Mouse (Mus musculus): ENCODE measurements at regions not wholly inside any gene's neighbourhood (a gene's known extent, or its start where the extent isn't known, plus 50 kb on each side); places are given as distances from the start of the nearest gene placed in this dataset.
A peak's percentile ranks its signal among the peaks of the same experiment; 100 is the strongest.

DNA sequence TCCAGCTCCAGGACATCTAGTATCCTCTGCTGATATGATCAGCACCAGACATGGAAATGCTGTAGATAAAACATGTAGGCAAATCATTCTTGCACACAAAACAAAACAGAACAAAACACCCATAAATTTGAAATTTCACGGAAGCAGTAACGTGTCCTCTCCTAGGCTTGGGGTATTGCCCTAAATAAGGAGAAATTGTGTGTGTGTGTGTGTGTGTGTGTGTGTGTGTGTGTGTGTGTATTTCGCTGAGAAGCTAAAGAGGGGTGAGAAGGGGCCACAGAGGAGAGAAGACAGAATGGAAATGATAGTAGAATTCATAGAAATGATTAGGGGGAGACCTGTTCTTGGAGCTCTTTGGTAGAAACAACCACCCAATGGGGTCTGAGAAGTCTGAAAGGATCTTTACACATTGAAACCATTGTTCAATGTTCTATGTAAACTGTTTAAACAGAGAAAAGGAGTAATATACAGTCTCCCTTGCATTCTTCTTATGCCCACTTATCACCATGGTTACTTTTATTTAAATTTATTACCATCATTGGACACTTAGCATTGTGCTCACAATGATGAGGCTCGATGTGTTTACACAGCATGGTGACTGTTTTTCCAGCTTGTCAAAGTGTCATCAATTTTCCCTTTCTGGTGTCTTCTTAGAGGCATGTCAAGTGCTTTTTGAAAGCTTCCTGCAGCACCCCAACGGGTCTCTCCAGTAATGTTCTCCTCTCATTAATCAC lies 317.3 kb upstream of the 4933412E24Rik start:
- Histone ChIP-seq H3K4me1 (ENCODE audit: control insufficient read depth, insufficient read depth, low read length) (0 out of 2 replicates have a peak, but pooled peaks cover 2% of the 10 kb centered on the region), H3K36me3 (ENCODE audit: control insufficient read depth, insufficient read depth, low read length) (no peaks in the 10 kb centered on the region), H3K27me3 (ENCODE audit: control insufficient read depth, insufficient read depth, low read length) (no peaks in the 10 kb centered on the region), H3K9me3 (ENCODE audit: control insufficient read depth, low read length) (no peaks in the 10 kb centered on the region), H3K4me3 (ENCODE audit: low read depth, low read length) (no peak overlapping the region), H3K9ac (ENCODE audit: low read length) (no peak overlapping the region), H3K27ac (ENCODE audit: low read depth, low read length) (no peak overlapping the region), H3K4me2 (no peak overlapping the region)
- ATAC-seq (ENCODE audit: low FRiP score): no peak
- WGBS: 85% methylated on average over 5 of the region's 5 CpGs
- DNase-seq (ENCODE audit: low spot score, missing footprints): peak; percentile 49

- H3K4me2 ChIP-seq: no peak overlapping the region
- no peaks in the 10 kb centered on the region for H3K4me1 ChIP-seq (ENCODE audit: control insufficient read depth, insufficient read depth, low read length)
- no peak overlapping the region for H3K4me3 ChIP-seq (ENCODE audit: low read depth, low read length)
- no peaks in the 10 kb centered on the region for H3K27me3 ChIP-seq (ENCODE audit: control insufficient read depth, insufficient read depth, low read length)
- 100% methylated on average over 2 of the region's 2 CpGs for WGBS
- H3K27ac ChIP-seq (ENCODE audit: low read depth, low read length): no peak overlapping the region
- H3K9ac ChIP-seq (ENCODE audit: low read length): no peak overlapping the region
- DNase-seq (ENCODE audit: low spot score, missing footprints) (no peak), ATAC-seq (ENCODE audit: low FRiP score) (no peak)
- no peaks in the 10 kb centered on the region for H3K36me3 ChIP-seq (ENCODE audit: control insufficient read depth, insufficient read depth, low read length)
- H3K9me3 ChIP-seq (ENCODE audit: control insufficient read depth, low read length): no peaks in the 10 kb centered on the region
Measured at GRCm38 (mm10) chr15:60317577-60317976, 301.2 kb upstream of the 4933412E24Rik start.

- H3K4me2 ChIP-seq: no peak overlapping the region
- H3K4me3 ChIP-seq (ENCODE audit: low read depth, low read length): no peak overlapping the region
- no peaks in the 10 kb centered on the region for H3K36me3 ChIP-seq (ENCODE audit: control insufficient read depth, insufficient read depth, low read length)
- WGBS: 75% methylated on average over 5 of the region's 5 CpGs
- H3K27ac ChIP-seq (ENCODE audit: low read depth, low read length): no peak overlapping the region
- H3K9me3 ChIP-seq (ENCODE audit: control insufficient read depth, low read length): no peaks in the 10 kb centered on the region
- no peaks in the 10 kb centered on the region for H3K4me1 ChIP-seq (ENCODE audit: control insufficient read depth, insufficient read depth, low read length)
- no peak overlapping the region for H3K9ac ChIP-seq (ENCODE audit: low read length)
- no peak for DNase-seq (ENCODE audit: low spot score, missing footprints)
- no peaks in the 10 kb centered on the region for H3K27me3 ChIP-seq (ENCODE audit: control insufficient read depth, insufficient read depth, low read length)
- no peak for ATAC-seq (ENCODE audit: low FRiP score)
Measured at GRCm38 (mm10) chr15:60315210-60315609, 298.8 kb upstream of the 4933412E24Rik start.

GRCm38 (mm10) chr15:60309909-60310308 lies 293.5 kb upstream of the 4933412E24Rik start:
- Histone ChIP-seq H3K27me3 (ENCODE audit: control insufficient read depth, insufficient read depth, low read length) (no peaks in the 10 kb centered on the region), H3K27ac (ENCODE audit: low read depth, low read length) (no peak overlapping the region), H3K36me3 (ENCODE audit: control insufficient read depth, insufficient read depth, low read length) (no peaks in the 10 kb centered on the region), H3K9me3 (ENCODE audit: control insufficient read depth, low read length) (no peaks in the 10 kb centered on the region), H3K4me2 (no peak overlapping the region), H3K4me3 (ENCODE audit: low read depth, low read length) (no peak overlapping the region), H3K9ac (ENCODE audit: low read length) (no peak overlapping the region), H3K4me1 (ENCODE audit: control insufficient read depth, insufficient read depth, low read length) (peaks cover 2% of the 10 kb centered on the region; the same call in 1 of the 2 replicates)
- DNase-seq (ENCODE audit: low spot score, missing footprints) (no peak), ATAC-seq (ENCODE audit: low FRiP score) (no peak)
- WGBS: 86% methylated on average over 3 of the region's 3 CpGs

- ATAC-seq (ENCODE audit: low FRiP score): no peak
- no peak overlapping the region for H3K27ac ChIP-seq (ENCODE audit: low read depth, low read length)
Measured at GRCm38 (mm10) chr15:60308968-60309367, 292.6 kb upstream of the 4933412E24Rik start.

DNA sequence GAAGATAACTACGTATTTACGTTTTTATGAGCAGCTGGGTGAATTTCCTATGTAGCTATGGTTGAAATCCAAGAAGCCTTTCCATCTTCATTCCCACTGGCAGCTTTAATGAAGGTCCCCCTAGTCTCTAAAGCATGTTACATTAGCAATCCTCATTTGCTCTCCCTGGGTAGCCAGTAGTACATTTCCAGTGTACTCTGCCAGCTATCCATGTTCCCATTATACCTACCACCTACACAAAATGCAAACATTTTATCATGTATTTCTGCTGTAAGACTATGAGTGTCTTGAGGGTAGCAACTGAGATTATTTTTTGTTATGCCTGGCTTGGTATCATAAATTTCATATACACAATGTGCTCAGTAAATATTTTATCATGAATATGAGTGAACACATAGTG lies 291.7 kb upstream of the 4933412E24Rik start:
- 88% methylated on average over 2 of the region's 2 CpGs for WGBS
- Histone ChIP-seq H3K4me3 (ENCODE audit: low read depth, low read length) (no peak overlapping the region), H3K9me3 (ENCODE audit: control insufficient read depth, low read length) (no peaks in the 10 kb centered on the region), H3K4me2 (no peak overlapping the region), H3K4me1 (ENCODE audit: control insufficient read depth, insufficient read depth, low read length) (peaks cover 2% of the 10 kb centered on the region; the same call in 1 of the 2 replicates), H3K36me3 (ENCODE audit: control insufficient read depth, insufficient read depth, low read length) (no peaks in the 10 kb centered on the region), H3K9ac (ENCODE audit: low read length) (no peak overlapping the region), H3K27me3 (ENCODE audit: control insufficient read depth, insufficient read depth, low read length) (no peaks in the 10 kb centered on the region), H3K27ac (ENCODE audit: low read depth, low read length) (no peak overlapping the region)
- ATAC-seq (ENCODE audit: low FRiP score) (no peak), DNase-seq (ENCODE audit: low spot score, missing footprints) (no peak)

More at GRCm38 (mm10) chr15:60308968-60309367, 292.6 kb upstream of the 4933412E24Rik start:
- 59% methylated on average over 1 of the region's 1 CpGs for WGBS
- no peak overlapping the region for H3K4me3 ChIP-seq (ENCODE audit: low read depth, low read length)
- no peaks in the 10 kb centered on the region for H3K36me3 ChIP-seq (ENCODE audit: control insufficient read depth, insufficient read depth, low read length)
- peaks cover 2% of the 10 kb centered on the region; the same call in 1 of the 2 replicates for H3K4me1 ChIP-seq (ENCODE audit: control insufficient read depth, insufficient read depth, low read length)
- DNase-seq (ENCODE audit: low spot score, missing footprints): no peak
- no peaks in the 10 kb centered on the region for H3K27me3 ChIP-seq (ENCODE audit: control insufficient read depth, insufficient read depth, low read length)
- no peak overlapping the region for H3K4me2 ChIP-seq
- no peaks in the 10 kb centered on the region for H3K9me3 ChIP-seq (ENCODE audit: control insufficient read depth, low read length)
- H3K9ac ChIP-seq (ENCODE audit: low read length): no peak overlapping the region

- Histone ChIP-seq H3K4me2 (no peak overlapping the region), H3K36me3 (ENCODE audit: control insufficient read depth, insufficient read depth, low read length) (no peaks in the 10 kb centered on the region), H3K4me1 (ENCODE audit: control insufficient read depth, insufficient read depth, low read length) (no peaks in the 10 kb centered on the region), H3K4me3 (ENCODE audit: low read depth, low read length) (no peak overlapping the region), H3K27ac (ENCODE audit: low read depth, low read length) (no peak overlapping the region), H3K9ac (ENCODE audit: low read length) (no peak overlapping the region), H3K9me3 (ENCODE audit: control insufficient read depth, low read length) (no peaks in the 10 kb centered on the region), H3K27me3 (ENCODE audit: control insufficient read depth, insufficient read depth, low read length) (no peaks in the 10 kb centered on the region)
- ATAC-seq (ENCODE audit: low FRiP score) (no peak), DNase-seq (ENCODE audit: low spot score, missing footprints) (no peak)
- WGBS: 44% methylated on average over 4 of the region's 4 CpGs
Measured at GRCm38 (mm10) chr15:60303501-60303900, 287.1 kb upstream of the 4933412E24Rik start.

DNA sequence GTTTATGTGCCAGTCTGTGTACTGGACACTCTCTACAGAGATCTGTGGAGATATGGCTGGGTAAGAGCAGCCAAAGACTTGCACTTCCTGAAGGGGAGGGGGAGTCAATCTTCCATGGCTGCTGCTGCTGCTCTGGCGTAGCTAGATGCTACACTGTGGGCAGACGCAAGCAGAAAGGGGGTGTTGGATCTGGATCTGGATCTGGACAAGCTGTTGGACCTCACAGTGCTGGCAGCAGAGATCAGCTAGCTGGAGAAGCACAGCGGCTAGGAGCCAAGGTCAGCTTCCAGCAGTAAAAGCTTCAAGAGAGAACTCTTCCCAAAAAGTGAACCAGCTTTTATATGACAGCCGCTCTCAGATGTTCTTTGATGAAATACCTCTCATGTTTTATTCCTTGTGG lies 285.5 kb upstream of the 4933412E24Rik start:
- DNase-seq (ENCODE audit: low spot score, missing footprints) (no peak), ATAC-seq (ENCODE audit: low FRiP score) (no peak)
- H3K9me3 ChIP-seq (ENCODE audit: control insufficient read depth, low read length): no peaks in the 10 kb centered on the region
- H3K4me3 ChIP-seq (ENCODE audit: low read depth, low read length): no peak overlapping the region
- 83% methylated on average over 4 of the region's 4 CpGs for WGBS
- no peak overlapping the region for H3K9ac ChIP-seq (ENCODE audit: low read length)
- no peaks in the 10 kb centered on the region for H3K4me1 ChIP-seq (ENCODE audit: control insufficient read depth, insufficient read depth, low read length)
- no peaks in the 10 kb centered on the region for H3K27me3 ChIP-seq (ENCODE audit: control insufficient read depth, insufficient read depth, low read length)
- no peak overlapping the region for H3K4me2 ChIP-seq
- H3K36me3 ChIP-seq (ENCODE audit: control insufficient read depth, insufficient read depth, low read length): no peaks in the 10 kb centered on the region
- no peak overlapping the region for H3K27ac ChIP-seq (ENCODE audit: low read depth, low read length)

GRCm38 (mm10) chr15:60285321-60285720 lies 268.9 kb upstream of the 4933412E24Rik start:
- Histone ChIP-seq H3K4me2 (no peak overlapping the region), H3K36me3 (ENCODE audit: control insufficient read depth, insufficient read depth, low read length) (no peaks in the 10 kb centered on the region), H3K27ac (ENCODE audit: low read depth, low read length) (no peak overlapping the region), H3K4me1 (ENCODE audit: control insufficient read depth, insufficient read depth, low read length) (no peaks in the 10 kb centered on the region), H3K9ac (ENCODE audit: low read length) (no peak overlapping the region), H3K9me3 (ENCODE audit: control insufficient read depth, low read length) (no peaks in the 10 kb centered on the region), H3K4me3 (ENCODE audit: low read depth, low read length) (no peak overlapping the region), H3K27me3 (ENCODE audit: control insufficient read depth, insufficient read depth, low read length) (no peaks in the 10 kb centered on the region)
- no peak for DNase-seq (ENCODE audit: low spot score, missing footprints)
- ATAC-seq (ENCODE audit: low FRiP score): no peak
- 32% methylated on average over 4 of the region's 4 CpGs for whole genome bisulfite sequencing
